Mouse (Mus musculus) cerebellum, adult 2 months (tissue): Measurements from ENCODE around the gene Mip.

ENCODE experiments used
- CTCF ChIP-seq: fragments of 200-500 bp; IDR thresholded peaks from 2 replicates; pipeline ENCODE4 v1.5.1; 2011; ENCODE audit warnings: low read depth, mild to moderate bottlenecking, control low read depth, low read length, moderate library complexity, borderline replicate concordance; ENCODE audit not compliant: insufficient read depth
- POLR2A ChIP-seq: fragments of 200-500 bp; IDR thresholded peaks from 2 replicates; pipeline ENCODE4 v1.6.1; 2011; ENCODE audit warnings: low read length, control low read depth, borderline replicate concordance; ENCODE audit not compliant: insufficient read depth

- TF ChIP-seq CTCF: no peak
- no peak for TF ChIP-seq POLR2A
Observed at GRCm38 (mm10) chr10:128268371-128268770, 42.7 kb downstream of the Mip start, which contains the start of gene Apof.
